Mouse (Mus musculus) heart, embryonic 13.5 days (tissue): ENCODE data around the gene Calm1. TPM values are rescaled to one million over a fixed set of nuclear protein-coding genes. Genes with fewer than 3 reads are reported as not detected.

Experiments used
- ATAC-seq: fragments of 200-750 bp; cut with Nextera tagmentation; 2 replicates; pipeline ENCODE4 v1.8.0; 2017; ENCODE audit warnings: moderate TSS enrichment; ENCODE audit not compliant: insufficient number of reproducible peaks, low FRiP score, low TSS enrichment; ENCODE audit errors: extremely low read depth
- H3K27ac ChIP-seq: fragments of 300-500 bp; sonication (generic); replicated peaks from 2 replicates; pipeline ENCODE4 v1.5.1; 2015; ENCODE audit warnings: moderate library complexity, mild to moderate bottlenecking, inconsistent platforms
- H3K27me3 ChIP-seq: fragments of 300-500 bp; sonication (generic); replicated peaks from 2 replicates; pipeline ENCODE4 v1.6.1; 2015; ENCODE audit warnings: mild to moderate bottlenecking, inconsistent platforms
- H3K36me3 ChIP-seq: fragments of 300-500 bp; sonication (generic); 2 replicates; pipeline ENCODE4 v1.6.1; 2015; ENCODE audit warnings: mild to moderate bottlenecking, inconsistent platforms
- H3K4me1 ChIP-seq: fragments of 300-500 bp; sonication (generic); 2 replicates; pipeline ENCODE4 v1.6.1; 2015; ENCODE audit warnings: inconsistent platforms
- H3K4me2 ChIP-seq: fragments of 300-500 bp; sonication (generic); 2 replicates; pipeline ENCODE4 v1.6.1; 2015; ENCODE audit warnings: inconsistent platforms, mild to moderate bottlenecking, moderate library complexity
- H3K4me3 ChIP-seq: fragments of 300-500 bp; sonication (generic); 2 replicates; pipeline ENCODE4 v1.5.1; 2015; ENCODE audit warnings: moderate library complexity, mild to moderate bottlenecking, inconsistent platforms
- H3K9ac ChIP-seq: fragments of 300-500 bp; sonication (generic); 2 replicates; pipeline ENCODE4 v1.6.1; 2015; ENCODE audit warnings: inconsistent platforms, mild to moderate bottlenecking, moderate library complexity
- H3K9me3 ChIP-seq: fragments of 300-500 bp; sonication (generic); 2 replicates; pipeline ENCODE4 v1.6.1; 2016; ENCODE audit warnings: inconsistent platforms
- WGBS: fragments of 180-500 bp; shearing (Covaris S2); methylation state at CpG from one replicate; pipeline ENCODE4 v1.1.7; 2015; ENCODE audit warnings: mixed read lengths; 5-methylcytosine and 5-hydroxymethylcytosine counted together
- polyA plus RNA-seq: library from polyadenylated mRNA; unstranded; fragments of >200 nt; fragmentation: Nextera tagmentation; extraction: Ambion mirVana; gene quantifications from 2 replicates; pipeline ENCODE4 v1.2.1, GENCODE M21; 2015

Calm1 gene
- polyA plus RNA-seq, 1 experiment from 2014 or later = 821 TPM

DNA sequence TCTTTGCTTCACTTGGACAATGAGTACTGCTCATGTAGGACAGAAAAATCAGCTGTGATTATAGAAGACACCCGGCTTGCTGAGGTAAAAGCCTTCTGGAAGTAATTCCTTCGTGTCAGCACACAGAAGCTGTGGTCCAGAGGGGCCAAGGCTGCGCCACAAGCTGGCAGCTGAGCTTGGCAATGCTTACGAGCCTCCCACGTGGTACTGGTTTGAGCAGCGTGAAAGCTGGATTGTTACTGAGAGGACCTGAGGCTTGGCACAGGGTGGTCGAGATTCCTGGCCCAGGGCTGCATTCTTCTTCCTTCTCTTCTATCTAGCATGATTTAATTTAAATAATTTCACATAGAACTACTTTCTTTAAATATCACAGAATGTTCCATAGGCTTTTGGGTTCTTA is 2.4 kb upstream of the Calm1 start:
- no peaks in the 10 kb centered on the region for H3K27me3 ChIP-seq
- no peak overlapping the region for H3K27ac ChIP-seq
- H3K4me1 ChIP-seq = peaks cover 16% of the 10 kb centered on the region
- no peak for ATAC-seq
- H3K36me3 ChIP-seq = no peaks in the 10 kb centered on the region
- 62% methylated on average over 7 of the region's 7 CpGs for WGBS
- H3K9ac ChIP-seq = no peak overlapping the region
- no peak overlapping the region for H3K4me3 ChIP-seq
- no peaks in the 10 kb centered on the region for H3K9me3 ChIP-seq
- H3K4me2 ChIP-seq = no peak overlapping the region

DNA sequence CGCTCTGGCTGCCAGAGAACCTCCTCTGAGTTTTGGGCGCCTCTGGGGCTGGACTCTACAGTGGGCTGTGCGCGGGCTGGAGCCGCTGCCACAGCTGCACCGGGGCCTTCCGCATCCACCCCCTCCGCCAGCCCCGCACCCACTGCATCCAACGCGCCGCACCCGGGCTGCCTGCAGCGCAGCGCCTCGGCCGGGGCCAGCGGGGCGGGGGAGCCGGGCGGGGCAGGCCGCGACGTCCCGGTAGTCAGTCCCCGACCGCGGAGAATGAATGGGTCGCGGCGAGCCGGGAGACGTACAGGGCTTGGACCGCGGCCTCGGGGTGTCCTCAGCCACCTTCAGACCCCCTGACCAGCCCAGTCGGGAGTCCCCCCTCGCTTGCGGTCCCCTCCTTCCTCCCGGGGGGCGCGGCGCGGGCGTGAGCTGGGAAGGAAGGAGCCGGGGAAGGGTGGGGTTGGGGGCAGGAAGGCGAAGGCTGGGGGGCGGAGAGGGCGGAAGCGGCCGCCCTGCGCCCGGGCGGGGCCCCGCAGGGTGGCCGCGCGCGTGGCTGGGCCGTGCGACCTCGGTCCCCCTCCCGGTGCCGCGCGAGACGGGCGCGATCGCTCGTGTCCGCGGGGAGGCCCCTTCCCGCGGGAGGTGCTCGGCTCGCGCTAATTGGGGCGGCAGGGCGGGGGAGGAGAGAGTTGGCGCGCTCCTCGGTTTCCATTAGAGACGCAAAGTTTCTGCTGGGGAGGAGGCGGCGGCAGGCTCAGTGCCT is 833 bp downstream of the Calm1 start:
- Histone ChIP-seq H3K27me3 (no peaks in the 10 kb centered on the region), H3K4me3 (peak overlapping the region; percentile 100), H3K9ac (peak overlapping the region; percentile 97), H3K36me3 (peaks cover 29% of the 10 kb centered on the region), H3K9me3 (no peaks in the 10 kb centered on the region), H3K4me1 (peaks cover 38% of the 10 kb centered on the region), H3K4me2 (peak overlapping the region; percentile 97), H3K27ac (peak overlapping the region; percentile 89)
- WGBS = under 1% methylated on average over 67 of the region's 86 CpGs
- peak; percentile 51 for ATAC-seq

DNA sequence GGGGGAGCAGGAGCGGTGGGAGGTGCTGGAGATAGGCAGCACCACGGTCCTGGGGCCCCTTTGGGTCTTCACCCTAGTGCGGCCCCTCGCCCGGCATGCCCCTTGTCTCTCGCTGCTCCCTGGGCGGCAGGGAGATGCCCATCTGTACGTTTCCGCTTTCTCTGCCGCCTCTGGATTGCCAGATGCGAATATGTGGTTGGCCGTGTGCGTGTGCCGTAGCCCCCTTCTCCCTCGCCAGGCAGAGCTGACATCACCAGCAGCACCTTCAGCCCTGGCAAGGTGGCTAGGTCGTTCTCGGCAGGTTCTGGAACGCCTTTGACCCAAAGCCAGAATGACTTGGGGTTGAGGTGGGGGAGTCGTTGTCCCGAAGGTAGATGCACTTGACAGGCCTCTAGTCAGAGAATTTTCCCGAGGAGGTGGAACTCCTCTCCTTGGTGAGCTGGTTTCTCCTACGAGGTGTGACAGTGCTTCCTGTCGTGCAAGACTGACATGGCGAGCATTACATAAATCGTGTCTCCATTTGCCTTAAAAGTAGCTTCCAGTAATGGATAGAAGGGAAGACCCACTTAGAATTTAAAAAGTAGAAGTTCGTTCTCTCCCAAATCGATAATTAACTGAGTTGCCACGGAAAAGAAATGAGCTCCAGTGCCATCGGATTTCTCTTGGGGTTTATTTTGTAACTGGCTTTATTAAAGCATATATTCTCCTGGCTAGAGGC is 1.6 kb downstream of the Calm1 start:
- WGBS = 6% methylated on average over 29 of the region's 29 CpGs
- H3K27me3 ChIP-seq = no peaks in the 10 kb centered on the region
- H3K4me3 ChIP-seq = peak overlapping the region; percentile 100
- no peaks in the 10 kb centered on the region for H3K9me3 ChIP-seq
- peaks cover 36% of the 10 kb centered on the region for H3K36me3 ChIP-seq
- 0 out of 2 replicates have a peak, but pooled peaks have one; percentile 33 for ATAC-seq
- peak overlapping the region; percentile 97 for H3K4me2 ChIP-seq
- H3K27ac ChIP-seq = peak overlapping the region; percentile 89
- H3K4me1 ChIP-seq = peaks cover 38% of the 10 kb centered on the region
- H3K9ac ChIP-seq = peak overlapping the region; percentile 97

DNA sequence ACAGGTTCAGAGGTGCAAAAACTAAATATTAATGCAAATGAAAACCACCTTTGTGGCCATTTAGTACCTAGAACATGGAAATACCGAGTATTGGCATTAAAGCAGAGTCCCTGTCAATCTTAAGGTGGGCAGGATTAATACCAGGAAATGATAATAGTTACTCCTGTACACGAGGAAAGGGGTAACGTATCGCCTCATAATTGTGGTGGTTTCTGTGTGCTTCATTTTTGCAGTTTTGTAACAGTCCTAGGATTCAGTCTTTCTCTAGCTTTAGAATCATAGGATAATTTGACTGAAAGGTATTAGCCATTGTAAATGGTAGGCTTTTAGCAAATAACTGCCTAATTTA is 2.1 kb downstream of the Calm1 start:
- Histone ChIP-seq H3K9ac (peak overlapping the region; percentile 97), H3K9me3 (no peaks in the 10 kb centered on the region), H3K4me3 (peak overlapping the region; percentile 100), H3K27me3 (no peaks in the 10 kb centered on the region), H3K27ac (peak overlapping the region; percentile 89; the same call in 1 of the 2 replicates), H3K36me3 (peaks cover 42% of the 10 kb centered on the region), H3K4me1 (peaks cover 38% of the 10 kb centered on the region), H3K4me2 (peak overlapping the region; percentile 97)
- WGBS = 41% methylated on average over 4 of the region's 4 CpGs
- ATAC-seq = no peak

DNA sequence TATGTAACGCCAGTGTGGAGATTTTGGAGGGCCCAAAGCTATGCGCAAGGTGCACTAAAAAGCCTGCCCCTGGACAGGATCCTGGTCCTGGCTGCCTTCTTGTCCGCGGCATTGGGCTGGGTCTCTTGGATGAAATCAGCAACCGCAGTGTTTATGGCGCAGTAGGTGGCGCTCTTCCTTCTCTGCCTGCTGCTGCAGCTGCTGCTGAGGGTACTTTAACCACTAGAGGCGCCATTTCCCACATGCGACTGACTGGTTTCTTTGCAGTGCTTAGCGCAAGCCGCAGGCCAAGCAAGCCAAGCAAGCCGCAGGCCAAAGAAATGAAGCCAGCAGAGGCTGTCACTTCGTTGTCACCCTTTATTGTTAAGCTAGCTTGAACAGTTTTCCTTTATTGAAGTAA is 2.6 kb downstream of the Calm1 start:
- no peaks in the 10 kb centered on the region for H3K27me3 ChIP-seq
- H3K4me3 ChIP-seq = peak overlapping the region; percentile 100
- peak overlapping the region; percentile 97 for H3K9ac ChIP-seq
- peak overlapping the region; percentile 97 for H3K4me2 ChIP-seq
- WGBS = 2% methylated on average over 13 of the region's 13 CpGs
- ATAC-seq = no peak; the same call in 1 of the 2 replicates
- H3K4me1 ChIP-seq = peaks cover 38% of the 10 kb centered on the region
- peaks cover 47% of the 10 kb centered on the region for H3K36me3 ChIP-seq
- no peaks in the 10 kb centered on the region for H3K9me3 ChIP-seq
- H3K27ac ChIP-seq = no peak overlapping the region

DNA sequence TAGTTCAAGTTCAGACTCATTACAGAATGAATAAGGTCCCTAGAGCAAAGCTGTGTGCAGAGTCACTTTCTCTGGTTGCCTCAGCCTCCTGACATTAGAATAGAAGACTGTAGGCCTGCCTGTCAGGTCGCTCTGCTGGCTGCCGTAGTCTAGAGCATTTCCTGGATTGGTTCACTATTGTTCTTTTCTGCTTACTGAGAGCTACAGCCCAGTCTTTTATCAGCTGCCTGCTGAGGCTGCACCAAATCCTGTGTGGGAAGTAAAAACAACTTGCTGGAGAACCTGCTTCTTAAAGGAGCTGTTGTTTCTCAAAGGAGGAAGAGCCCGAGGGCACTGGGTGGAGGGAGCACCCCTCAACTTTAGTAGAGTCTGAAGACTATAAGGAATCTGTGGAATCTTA is 4.5 kb downstream of the Calm1 start:
- Histone ChIP-seq H3K27ac (peak overlapping the region; percentile 46), H3K4me1 (peaks cover 34% of the 10 kb centered on the region), H3K36me3 (peaks cover 66% of the 10 kb centered on the region), H3K9ac (no peak overlapping the region), H3K27me3 (no peaks in the 10 kb centered on the region), H3K9me3 (no peaks in the 10 kb centered on the region), H3K4me2 (no peak overlapping the region), H3K4me3 (no peak overlapping the region)
- no peak for ATAC-seq
- 53% methylated on average over 3 of the region's 3 CpGs for WGBS

DNA sequence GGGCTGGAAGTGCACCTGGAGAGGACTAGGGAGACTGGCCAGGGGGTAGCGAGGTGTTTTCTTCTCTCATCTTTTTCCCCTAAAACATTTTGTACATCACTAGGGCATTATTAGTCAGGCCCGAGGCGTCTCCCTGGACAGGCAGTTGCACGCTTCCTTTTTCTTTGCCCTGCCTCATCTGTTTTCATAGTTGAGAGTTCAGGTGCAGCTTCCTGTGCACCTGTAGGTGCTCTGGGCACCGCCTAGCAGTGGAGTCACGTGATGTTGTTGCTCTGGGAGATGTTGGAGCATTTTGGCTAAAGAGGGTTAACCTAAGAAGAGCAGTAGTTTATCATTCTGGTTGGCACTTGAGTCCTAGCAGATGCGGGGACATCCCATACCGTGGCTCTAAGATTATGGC is 5.9 kb downstream of the Calm1 start:
- H3K9me3 ChIP-seq = no peaks in the 10 kb centered on the region
- H3K4me2 ChIP-seq = no peak overlapping the region
- H3K9ac ChIP-seq = no peak overlapping the region
- H3K27ac ChIP-seq = no peak overlapping the region
- H3K27me3 ChIP-seq = no peaks in the 10 kb centered on the region
- peaks cover 79% of the 10 kb centered on the region for H3K36me3 ChIP-seq
- peaks cover 37% of the 10 kb centered on the region for H3K4me1 ChIP-seq
- no peak overlapping the region for H3K4me3 ChIP-seq
- no peak for ATAC-seq
- WGBS = 88% methylated on average over 8 of the region's 8 CpGs

DNA sequence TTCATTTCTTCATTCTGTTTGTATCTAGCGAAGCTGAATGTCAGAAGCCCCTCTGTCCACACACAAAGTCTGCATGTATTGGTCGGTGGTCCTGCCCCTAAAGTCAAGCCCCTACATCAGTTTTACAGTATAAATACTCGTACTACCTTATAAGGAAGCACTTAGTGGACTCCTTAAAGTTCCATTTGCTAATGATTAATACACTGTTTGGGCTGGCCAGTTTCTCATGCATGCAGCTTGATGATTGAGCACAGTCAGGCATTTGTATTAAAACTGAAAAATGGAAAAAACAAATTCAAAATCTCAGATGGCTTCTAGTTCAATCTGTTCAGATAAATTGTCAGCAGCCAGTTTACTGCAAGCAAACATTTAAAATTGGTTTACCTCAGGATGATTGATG is 7.3 kb downstream of the Calm1 start:
- Histone ChIP-seq H3K9me3 (no peaks in the 10 kb centered on the region), H3K4me2 (no peak overlapping the region), H3K27me3 (no peaks in the 10 kb centered on the region), H3K9ac (no peak overlapping the region), H3K27ac (no peak overlapping the region), H3K36me3 (peaks cover 79% of the 10 kb centered on the region), H3K4me3 (no peak overlapping the region), H3K4me1 (peaks cover 42% of the 10 kb centered on the region)
- no peak for ATAC-seq
- 83% methylated on average over 3 of the region's 3 CpGs for WGBS

DNA sequence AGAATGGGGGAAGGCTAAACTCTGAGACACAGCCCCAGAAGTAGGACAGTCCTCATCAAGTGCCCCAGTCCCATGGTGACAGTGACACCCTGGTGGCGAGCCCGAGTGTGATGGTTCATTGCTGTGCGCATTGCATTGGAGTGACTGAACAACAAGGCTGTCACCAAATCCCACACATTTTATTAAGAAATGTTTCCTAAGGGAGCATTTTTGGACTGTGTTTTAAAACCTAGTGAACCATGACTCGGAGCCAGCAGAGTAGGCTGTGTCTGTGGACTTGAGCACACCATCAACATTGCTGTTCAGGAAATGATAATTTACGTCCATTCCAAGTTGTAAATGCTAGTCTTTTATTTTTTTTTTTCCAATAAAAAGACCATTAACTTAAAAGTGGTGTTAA is 7.7 kb downstream of the Calm1 start:
- WGBS = 93% methylated on average over 5 of the region's 5 CpGs
- ATAC-seq = no peak
- H3K36me3 ChIP-seq = peaks cover 79% of the 10 kb centered on the region

DNA sequence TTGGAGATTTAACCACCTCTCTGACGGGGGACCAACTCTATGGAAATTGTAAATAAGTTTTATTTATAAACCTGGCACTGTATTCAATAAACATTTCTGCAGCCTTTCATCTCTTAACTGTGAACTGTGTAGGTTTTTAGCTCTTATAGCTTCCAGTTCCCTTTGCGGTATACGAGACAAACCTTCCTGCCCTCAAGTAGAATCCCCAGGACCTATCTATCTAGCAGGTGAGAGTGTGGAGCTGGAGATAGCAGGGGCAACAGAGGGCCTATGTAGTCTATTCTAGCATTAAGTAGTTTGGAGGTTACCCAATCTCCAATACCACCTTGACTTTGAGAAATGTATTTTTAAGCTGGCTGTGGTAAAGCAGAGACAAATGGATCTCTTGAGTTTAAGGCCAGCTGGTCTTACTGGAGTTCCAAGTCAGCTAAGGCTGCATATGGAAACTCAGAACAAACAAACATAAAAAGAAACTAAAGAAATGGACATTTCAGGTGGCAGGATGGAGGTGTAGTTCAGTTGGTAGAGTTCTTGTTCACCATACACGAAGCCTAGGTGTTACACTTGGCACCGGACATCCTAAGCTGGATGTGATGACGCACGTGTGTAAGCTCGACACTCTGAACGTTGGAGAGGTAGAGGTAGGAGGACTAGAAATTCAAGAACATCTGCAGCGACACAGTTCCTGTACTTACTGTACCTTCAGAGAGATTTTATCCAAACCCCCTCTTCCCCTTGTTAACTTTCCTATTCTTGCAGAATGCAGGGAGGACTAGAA is 10.7 kb downstream of the Calm1 start:
- 75% methylated on average over 10 of the region's 10 CpGs for WGBS
- Histone ChIP-seq H3K27ac (no peak overlapping the region), H3K27me3 (no peaks in the 10 kb centered on the region), H3K4me1 (peaks cover 27% of the 10 kb centered on the region), H3K4me2 (no peak overlapping the region), H3K9ac (no peak overlapping the region), H3K4me3 (no peak overlapping the region), H3K9me3 (0 out of 2 replicates have a peak, but pooled peaks cover 3% of the 10 kb centered on the region), H3K36me3 (peaks cover 52% of the 10 kb centered on the region)
- no peak for ATAC-seq

More for the DNA sequence above, 7.7 kb downstream of the Calm1 start:
- Histone ChIP-seq H3K27me3 (no peaks in the 10 kb centered on the region), H3K9me3 (no peaks in the 10 kb centered on the region), H3K4me2 (no peak overlapping the region), H3K4me3 (no peak overlapping the region), H3K9ac (no peak overlapping the region), H3K27ac (no peak overlapping the region), H3K4me1 (peaks cover 41% of the 10 kb centered on the region)

DNA sequence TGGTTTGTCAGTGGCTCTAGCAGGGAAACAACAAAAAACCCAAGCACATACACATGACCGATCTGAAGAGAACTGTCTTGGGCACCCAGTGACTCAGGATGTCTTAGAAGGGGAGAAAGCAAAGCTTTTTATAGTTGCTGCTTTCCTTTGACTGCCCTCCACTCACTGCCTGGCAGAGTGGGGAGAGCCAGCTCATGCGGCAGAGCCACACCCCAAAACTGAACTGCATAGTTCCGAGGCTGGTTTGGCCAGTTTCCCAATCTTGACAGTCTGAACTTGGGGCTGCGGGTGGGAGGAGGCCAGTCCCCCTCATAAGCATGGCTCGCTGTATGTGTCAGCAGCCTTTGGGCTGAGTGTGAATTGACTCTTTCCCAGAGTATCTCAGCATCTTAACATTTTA is 11.7 kb downstream of the Calm1 start:
- Histone ChIP-seq H3K36me3 (peaks cover 42% of the 10 kb centered on the region), H3K4me3 (no peak overlapping the region), H3K4me2 (no peak overlapping the region), H3K27me3 (no peaks in the 10 kb centered on the region), H3K9me3 (0 out of 2 replicates have a peak, but pooled peaks cover 3% of the 10 kb centered on the region), H3K9ac (no peak overlapping the region), H3K4me1 (peaks cover 27% of the 10 kb centered on the region), H3K27ac (peak overlapping the region; percentile 40)
- 25% methylated on average over 5 of the region's 5 CpGs for WGBS
- no peak for ATAC-seq
